Mouse (Mus musculus): ENCODE data around the gene Cxxc4. TPM values are rescaled to one million over a fixed set of nuclear protein-coding genes. Genes with fewer than 3 reads are reported as not detected.
A peak's percentile ranks its signal among the peaks of the same experiment; 100 is the strongest.

Cxxc4 gene
- polyA plus RNA-seq, 1 experiment, result 3.7 TPM

DNA sequence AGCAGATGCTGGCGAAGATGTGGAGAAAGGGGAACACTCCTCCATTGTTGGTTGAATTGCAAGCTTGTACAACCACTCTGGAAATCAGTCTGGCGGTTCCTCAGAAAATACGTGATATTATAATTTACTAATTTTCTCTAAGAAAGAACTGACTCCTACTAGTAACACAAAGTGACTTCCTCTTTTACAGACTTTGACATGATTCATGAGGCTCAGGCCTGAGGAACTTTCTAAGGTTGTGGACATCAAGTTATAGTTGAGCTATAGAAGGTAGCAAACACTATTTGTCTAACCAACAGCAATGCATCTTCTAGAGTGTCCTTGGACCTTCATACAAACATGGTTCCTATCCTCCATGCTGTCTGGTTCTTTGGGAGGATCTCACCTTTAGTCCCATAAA lies 10.4 kb upstream of the Cxxc4 start:
- no peak overlapping the region for H3K4me3 ChIP-seq (ENCODE audit: insufficient read depth, low read length)
- H3K4me1 ChIP-seq (ENCODE audit: control insufficient read depth, insufficient read depth, low read length), result no peaks in the 10 kb centered on the region
- no peak for TF ChIP-seq POLR2A (IDR thresholded peaks at IDR 0.05; ENCODE audit: low read depth, low read length)
- TF ChIP-seq CTCF (IDR thresholded peaks at IDR 0.05; ENCODE audit: borderline replicate concordance, insufficient read depth, low read length), result no peak
- no peak overlapping the region for H3K27ac ChIP-seq (ENCODE audit: insufficient read depth, low read length)

- no peak overlapping the region for H3K27ac ChIP-seq (ENCODE audit: insufficient read depth, low read length)
- H3K4me3 ChIP-seq (ENCODE audit: insufficient read depth, low read length), result no peak overlapping the region
- TF ChIP-seq CTCF (IDR thresholded peaks at IDR 0.05; ENCODE audit: borderline replicate concordance, insufficient read depth, low read length) (no peak), POLR2A (IDR thresholded peaks at IDR 0.05; ENCODE audit: low read depth, low read length) (no peak)
- H3K4me1 ChIP-seq (ENCODE audit: control insufficient read depth, insufficient read depth, low read length), result no peaks in the 10 kb centered on the region
Observed at GRCm38 (mm10) chr3:134232753-134233152, 3.5 kb upstream of the Cxxc4 start.

DNA sequence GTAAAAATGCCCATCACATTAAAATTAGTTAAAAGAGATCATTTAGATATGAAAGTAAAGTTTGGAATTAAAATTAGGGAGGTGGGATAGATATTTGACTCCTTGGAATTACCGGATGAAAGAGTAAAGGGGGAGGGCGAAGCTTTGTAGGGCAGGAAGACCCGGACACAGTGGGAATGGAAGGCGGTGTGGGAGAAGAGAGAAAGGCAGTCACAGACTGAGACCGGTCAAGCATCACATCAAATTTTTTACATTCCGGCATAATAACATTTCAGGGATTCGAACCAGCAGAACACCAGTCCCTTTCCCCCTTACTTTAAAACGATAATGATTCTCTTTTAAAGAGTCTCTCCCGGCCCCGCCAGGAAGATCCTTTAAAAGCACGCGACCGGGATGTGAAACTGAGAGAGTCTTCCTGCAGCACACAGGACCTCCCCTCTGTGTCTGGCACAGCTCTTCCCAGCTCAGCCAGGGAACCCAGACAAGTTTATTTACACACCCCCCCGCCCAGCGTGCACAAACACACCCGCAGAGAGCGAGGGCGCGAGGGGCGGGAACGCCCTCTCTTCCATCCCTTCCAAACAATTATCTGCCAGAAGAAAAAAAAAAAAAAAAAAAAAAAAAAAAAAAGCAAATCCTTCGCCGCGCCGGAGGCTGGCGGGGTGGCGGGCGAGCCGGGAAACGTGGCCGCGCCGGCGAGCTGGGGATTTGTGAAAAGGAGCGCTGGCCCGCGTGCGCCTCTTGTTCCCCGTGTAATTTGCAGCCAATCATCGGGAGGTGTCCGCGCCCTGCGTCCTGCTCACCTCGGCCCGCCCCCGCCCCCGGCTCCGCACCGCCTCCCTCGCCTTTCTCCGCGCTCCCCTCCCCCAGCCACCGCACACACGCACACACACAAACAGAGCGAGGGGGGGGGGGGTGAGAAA lies 532 bp upstream of the Cxxc4 start:
- H3K4me3 ChIP-seq (ENCODE audit: insufficient read depth, low read length), result peak overlapping the region; percentile 55
- no peak for TF ChIP-seq POLR2A (IDR thresholded peaks at IDR 0.05; ENCODE audit: low read depth, low read length)
- no peak for TF ChIP-seq CTCF (IDR thresholded peaks at IDR 0.05; ENCODE audit: borderline replicate concordance, insufficient read depth, low read length)
- no peaks in the 10 kb centered on the region; the same call in 1 of the 2 replicates for H3K4me1 ChIP-seq (ENCODE audit: control insufficient read depth, insufficient read depth, low read length)
- no peak overlapping the region for H3K27ac ChIP-seq (ENCODE audit: insufficient read depth, low read length)

DNA sequence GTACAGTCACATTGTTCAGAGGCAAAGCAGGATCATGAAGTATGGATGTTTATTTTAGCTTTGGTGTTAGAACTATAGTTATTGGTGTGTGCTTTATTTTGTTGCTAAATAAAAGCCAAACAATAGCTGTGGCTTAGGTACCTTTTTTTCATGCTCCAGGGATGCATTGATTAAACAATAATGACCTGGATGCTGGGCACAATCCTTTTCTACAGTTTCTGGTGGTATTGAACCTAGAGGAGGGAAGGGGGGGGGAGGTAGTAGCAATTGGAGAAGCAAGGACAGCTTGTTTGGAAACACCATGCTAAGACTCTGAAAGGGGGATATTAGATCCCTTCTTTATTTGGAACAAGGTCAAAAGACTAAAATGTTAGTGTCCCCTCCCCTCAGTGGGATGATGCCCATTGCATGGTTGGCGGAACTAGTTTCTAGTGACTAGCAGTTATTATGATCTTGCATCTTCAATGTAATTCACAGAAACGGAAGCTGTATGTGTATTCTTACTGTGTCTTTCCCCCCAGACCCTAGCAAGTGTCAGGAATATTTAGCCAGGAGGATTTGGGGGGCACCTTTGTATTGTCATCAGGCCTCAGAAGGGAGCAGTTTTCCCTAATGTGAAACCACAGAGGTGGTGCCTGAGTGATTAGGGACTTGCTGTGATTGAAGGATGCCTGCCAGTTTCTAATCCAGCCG lies 975 bp downstream of the Cxxc4 start:
- no peaks in the 10 kb centered on the region; the same call in 1 of the 2 replicates for H3K4me1 ChIP-seq (ENCODE audit: control insufficient read depth, insufficient read depth, low read length)
- H3K27ac ChIP-seq (ENCODE audit: insufficient read depth, low read length), result no peak overlapping the region
- TF ChIP-seq CTCF (IDR thresholded peaks at IDR 0.05; ENCODE audit: borderline replicate concordance, insufficient read depth, low read length), result no peak
- TF ChIP-seq POLR2A (IDR thresholded peaks at IDR 0.05; ENCODE audit: low read depth, low read length), result no peak
- H3K4me3 ChIP-seq (ENCODE audit: insufficient read depth, low read length), result no peak overlapping the region

- Histone ChIP-seq H3K4me3 (ENCODE audit: insufficient read depth, low read length) (peak overlapping the region; percentile 83), H3K27ac (ENCODE audit: insufficient read depth, low read length) (no peak overlapping the region; the same call in 1 of the 2 replicates), H3K4me1 (ENCODE audit: control insufficient read depth, insufficient read depth, low read length) (no peaks in the 10 kb centered on the region; the same call in 1 of the 2 replicates)
- TF ChIP-seq POLR2A (IDR thresholded peaks at IDR 0.05; ENCODE audit: low read depth, low read length) (0 out of 2 replicates have a peak, but pooled peaks have one; percentile 16), CTCF (IDR thresholded peaks at IDR 0.05; ENCODE audit: borderline replicate concordance, insufficient read depth, low read length) (no peak)
Observed at GRCm38 (mm10) chr3:134238621-134239310, 2.5 kb downstream of the Cxxc4 start.

DNA sequence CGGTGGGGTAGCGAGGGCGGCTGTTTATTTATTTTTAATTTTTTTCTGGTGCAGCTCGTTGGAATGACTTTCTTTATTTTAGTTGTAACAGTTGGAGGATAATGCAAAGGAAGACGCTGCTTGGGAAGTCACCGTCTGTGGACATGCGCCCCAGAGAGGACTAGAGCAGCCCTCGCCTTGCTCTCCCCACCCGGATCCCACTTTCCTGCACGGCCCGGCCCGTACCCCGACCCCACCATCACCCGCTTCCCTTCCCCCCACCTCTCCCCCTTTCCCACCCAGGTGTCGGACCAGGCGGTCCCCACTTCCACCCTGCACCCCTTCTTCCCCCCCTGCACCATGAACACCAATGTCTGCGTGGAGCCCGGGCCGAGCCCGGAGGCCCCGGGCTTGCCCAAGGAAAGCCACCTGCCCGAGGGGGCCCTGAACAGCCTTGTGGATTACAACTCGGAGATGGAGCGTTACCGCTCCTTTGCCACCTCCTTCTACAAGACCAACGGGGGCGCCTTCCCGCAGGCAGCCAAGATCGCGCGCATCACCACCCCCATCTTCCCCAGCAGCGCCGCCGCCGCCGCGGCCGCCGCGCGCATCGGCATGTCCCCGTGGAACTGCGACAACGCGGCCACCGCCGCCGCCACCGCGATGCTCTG lies 3.2 kb downstream of the Cxxc4 start:
- Histone ChIP-seq H3K4me3 (ENCODE audit: insufficient read depth, low read length) (peak overlapping the region; percentile 83), H3K4me1 (ENCODE audit: control insufficient read depth, insufficient read depth, low read length) (no peaks in the 10 kb centered on the region; the same call in 1 of the 2 replicates), H3K27ac (ENCODE audit: insufficient read depth, low read length) (peak overlapping the region; percentile 62)
- 0 out of 2 replicates have a peak, but pooled peaks have one; percentile 4 for TF ChIP-seq POLR2A (IDR thresholded peaks at IDR 0.05; ENCODE audit: low read depth, low read length)
- no peak for TF ChIP-seq CTCF (IDR thresholded peaks at IDR 0.05; ENCODE audit: borderline replicate concordance, insufficient read depth, low read length)

DNA sequence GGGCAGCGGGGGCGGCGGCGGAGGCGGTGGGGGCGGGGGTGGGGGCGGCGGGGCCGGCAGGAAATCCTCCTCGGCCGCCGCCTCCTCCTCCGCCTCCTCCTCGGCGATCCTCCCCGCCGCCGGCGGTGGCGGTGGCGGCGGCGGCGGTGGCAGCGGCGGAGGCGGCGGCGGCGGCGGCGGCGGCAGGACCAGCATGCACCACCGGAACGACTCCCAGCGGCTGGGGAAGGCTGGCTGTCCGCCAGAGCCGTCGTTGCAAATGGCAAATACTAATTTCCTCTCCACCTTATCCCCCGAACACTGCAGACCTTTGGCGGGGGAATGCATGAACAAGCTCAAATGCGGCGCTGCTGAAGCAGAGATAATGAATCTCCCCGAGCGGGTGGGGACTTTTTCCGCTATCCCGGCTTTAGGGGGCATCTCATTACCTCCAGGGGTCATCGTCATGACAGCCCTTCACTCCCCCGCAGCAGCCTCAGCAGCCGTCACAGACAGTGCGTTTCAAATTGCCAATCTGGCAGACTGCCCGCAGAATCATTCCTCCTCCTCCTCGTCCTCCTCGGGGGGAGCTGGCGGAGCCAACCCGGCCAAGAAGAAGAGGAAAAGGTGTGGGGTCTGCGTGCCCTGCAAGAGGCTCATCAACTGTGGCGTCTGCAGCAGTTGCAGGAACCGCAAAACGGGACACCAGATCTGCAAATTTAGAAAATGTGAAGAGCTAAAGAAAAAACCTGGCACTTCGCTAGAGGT lies 3.9 kb downstream of the Cxxc4 start:
- no peaks in the 10 kb centered on the region; the same call in 1 of the 2 replicates for H3K4me1 ChIP-seq (ENCODE audit: control insufficient read depth, insufficient read depth, low read length)
- TF ChIP-seq CTCF (IDR thresholded peaks at IDR 0.05; ENCODE audit: borderline replicate concordance, insufficient read depth, low read length), result no peak
- TF ChIP-seq POLR2A (IDR thresholded peaks at IDR 0.05; ENCODE audit: low read depth, low read length), result no peak
- H3K4me3 ChIP-seq (ENCODE audit: insufficient read depth, low read length), result peak overlapping the region; percentile 83
- H3K27ac ChIP-seq (ENCODE audit: insufficient read depth, low read length), result no peak overlapping the region; the same call in 1 of the 2 replicates

DNA sequence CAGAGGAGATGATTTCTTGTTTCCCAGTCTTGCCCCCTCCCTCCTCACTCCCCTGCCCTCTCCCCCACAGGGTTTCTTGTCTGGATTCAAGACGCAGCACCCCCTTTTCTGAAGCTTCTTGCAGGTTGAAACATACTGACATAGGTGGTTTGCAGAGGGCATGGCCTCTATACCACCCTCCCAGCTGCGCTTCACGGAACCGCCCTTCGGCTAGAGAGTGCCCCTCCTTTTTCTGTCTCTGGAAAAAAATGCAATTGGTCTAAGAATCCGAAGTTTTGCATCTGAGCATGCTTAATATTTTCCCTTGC lies 4.4 kb downstream of the Cxxc4 start:
- TF ChIP-seq CTCF (IDR thresholded peaks at IDR 0.05; ENCODE audit: borderline replicate concordance, insufficient read depth, low read length) (no peak), POLR2A (IDR thresholded peaks at IDR 0.05; ENCODE audit: low read depth, low read length) (no peak)

More for the DNA sequence above, 4.4 kb downstream of the Cxxc4 start:
- H3K4me3 ChIP-seq (ENCODE audit: insufficient read depth, low read length), result peak overlapping the region; percentile 50; the same call in 1 of the 2 replicates
- H3K27ac ChIP-seq (ENCODE audit: insufficient read depth, low read length), result no peak overlapping the region
- no peaks in the 10 kb centered on the region; the same call in 1 of the 2 replicates for H3K4me1 ChIP-seq (ENCODE audit: control insufficient read depth, insufficient read depth, low read length)

Data from embryonic fibroblast, embryonic 13.5 days (primary cell).